Mouse (Mus musculus) hindbrain, embryonic 16.5 days (tissue): ENCODE data around the gene Fam81a. TPM values are rescaled to one million over a fixed set of nuclear protein-coding genes. Genes with fewer than 3 reads are reported as not detected.

Experiments used
- ATAC-seq: fragments of 200-750 bp; cut with Nextera tagmentation; 2 replicates; pipeline ENCODE4 v1.8.0; 2017; ENCODE audit warnings: moderate TSS enrichment, moderate library complexity
- H3K27ac ChIP-seq: fragments of 300-500 bp; sonication (generic); 2 replicates; pipeline ENCODE4 v1.5.1; 2014; ENCODE audit warnings: low read depth, mild to moderate bottlenecking, control low read depth, low read length, moderate library complexity
- H3K27me3 ChIP-seq: fragments of 300-500 bp; sonication (generic); replicated peaks from 2 replicates; pipeline ENCODE4 v1.6.1; 2014; ENCODE audit warnings: low read length; ENCODE audit not compliant: control insufficient read depth, insufficient read depth
- H3K36me3 ChIP-seq: fragments of 300-500 bp; sonication (generic); 2 replicates; pipeline ENCODE4 v1.6.1; 2014; ENCODE audit warnings: mild to moderate bottlenecking, low read length, moderate library complexity, mixed read lengths; ENCODE audit not compliant: control insufficient read depth, insufficient read depth
- H3K4me1 ChIP-seq: fragments of 300-500 bp; sonication (generic); 2 replicates; pipeline ENCODE4 v1.6.1; 2014; ENCODE audit warnings: low read depth, low read length; ENCODE audit not compliant: control insufficient read depth, insufficient read depth
- H3K4me2 ChIP-seq: fragments of 300-500 bp; sonication (generic); 2 replicates; pipeline ENCODE4 v1.6.1; 2014; ENCODE audit warnings: mild to moderate bottlenecking, low read length, control low read depth, moderate library complexity
- H3K4me3 ChIP-seq: fragments of 300-500 bp; sonication (generic); 2 replicates; pipeline ENCODE4 v1.5.1; 2014; ENCODE audit warnings: mild to moderate bottlenecking, low read length, control low read depth, moderate library complexity
- H3K9ac ChIP-seq: fragments of 300-500 bp; sonication (generic); 2 replicates; pipeline ENCODE4 v1.6.1; 2014; ENCODE audit warnings: low read depth, mild to moderate bottlenecking, control low read depth, low read length, moderate library complexity
- H3K9me3 ChIP-seq: fragments of 300-500 bp; sonication (generic); 2 replicates; pipeline ENCODE4 v1.6.1; 2014; ENCODE audit warnings: mild to moderate bottlenecking, low read length, moderate library complexity; ENCODE audit not compliant: control insufficient read depth
- WGBS: fragments of 180-500 bp; shearing (Covaris S2); extraction: QIAGEN DNeasy Blood & Tissue Kit; methylation state at CpG from one replicate; pipeline ENCODE4 v1.1.7; 2014; 5-methylcytosine and 5-hydroxymethylcytosine counted together
- polyA plus RNA-seq: library from polyadenylated mRNA; unstranded; fragments of >200 nt; fragmentation: Nextera tagmentation; extraction: Ambion mirVana; gene quantifications from 2 replicates; pipeline ENCODE4 v1.2.1, GENCODE M21; 2015

Gene Fam81a
- polyA plus RNA-seq, 1 experiment from 2014 or later: 16.3 TPM

DNA sequence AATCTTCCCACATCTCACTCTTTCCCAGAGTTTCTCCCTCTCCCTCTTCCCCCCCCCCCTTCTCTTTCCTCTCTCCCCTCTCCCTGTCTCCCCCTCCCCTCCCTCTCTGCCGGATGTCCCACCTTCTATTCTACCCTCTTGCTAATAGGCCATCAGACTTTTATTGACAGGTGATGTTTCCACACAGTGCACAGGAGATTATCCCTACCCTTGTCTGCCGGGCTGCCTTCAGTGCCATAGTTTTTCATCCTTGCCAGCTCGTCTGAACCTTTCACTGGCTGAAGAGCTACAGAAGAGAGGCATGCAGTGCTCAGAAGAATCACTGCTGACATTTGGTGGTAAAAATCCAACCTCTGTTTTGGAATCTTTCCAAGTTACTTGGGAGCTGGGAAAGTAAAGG lies 88.9 kb downstream of the Fam81a start:
- ATAC-seq: no peak
- no peak overlapping the region for H3K9ac ChIP-seq
- no peaks in the 10 kb centered on the region for H3K9me3 ChIP-seq
- WGBS: 40% methylated on average over 3 of the region's 3 CpGs
- H3K4me3 ChIP-seq: no peak overlapping the region
- H3K27me3 ChIP-seq: no peaks in the 10 kb centered on the region
- H3K27ac ChIP-seq: no peak overlapping the region
- H3K4me2 ChIP-seq: no peak overlapping the region
- H3K36me3 ChIP-seq: no peaks in the 10 kb centered on the region
- H3K4me1 ChIP-seq: no peaks in the 10 kb centered on the region

DNA sequence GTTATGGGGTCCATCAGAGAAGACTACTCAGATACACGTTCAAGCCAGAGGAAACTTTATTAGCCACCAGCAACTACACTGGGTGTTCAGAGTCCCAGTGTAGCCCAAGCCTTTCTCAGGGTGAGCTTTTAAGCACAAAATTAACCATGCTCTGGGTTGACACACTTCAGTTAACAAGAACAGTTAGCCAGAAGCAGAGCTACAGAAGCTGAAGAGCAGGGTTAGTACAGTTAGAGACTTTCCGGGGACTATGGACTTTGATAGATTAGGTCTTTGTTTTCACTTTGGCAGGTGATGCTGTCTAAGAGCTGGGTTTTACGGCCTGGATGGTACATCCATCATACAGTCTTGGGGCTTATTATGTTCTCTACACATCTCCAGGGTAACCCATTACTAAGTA lies 89.6 kb downstream of the Fam81a start:
- Histone ChIP-seq H3K36me3 (no peaks in the 10 kb centered on the region), H3K4me3 (no peak overlapping the region), H3K4me1 (no peaks in the 10 kb centered on the region), H3K9ac (no peak overlapping the region), H3K27me3 (no peaks in the 10 kb centered on the region), H3K4me2 (no peak overlapping the region), H3K9me3 (no peaks in the 10 kb centered on the region), H3K27ac (no peak overlapping the region)
- 49% methylated on average over 3 of the region's 3 CpGs for WGBS
- no peak for ATAC-seq

DNA sequence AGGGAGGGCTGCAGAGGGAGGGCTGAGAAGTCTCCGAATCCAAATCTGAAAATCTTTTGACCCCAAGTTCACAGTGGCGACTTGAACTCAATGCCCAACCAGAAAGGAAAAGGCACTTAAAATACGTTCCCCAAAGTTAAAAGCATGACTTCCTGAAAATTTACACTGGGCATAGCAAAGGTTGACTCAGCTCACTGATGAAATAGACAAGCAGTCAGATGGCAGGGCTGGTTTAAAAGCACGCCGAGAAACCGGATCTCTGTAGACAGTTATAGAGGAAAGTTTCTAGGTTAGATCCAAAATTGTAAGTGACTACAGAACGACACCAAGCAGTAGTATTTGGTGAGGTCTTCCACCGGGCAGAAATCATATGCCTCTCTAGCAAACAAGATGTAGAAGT lies 92.5 kb downstream of the Fam81a start:
- Histone ChIP-seq H3K9me3 (no peaks in the 10 kb centered on the region), H3K4me3 (no peak overlapping the region), H3K9ac (no peak overlapping the region), H3K4me1 (no peaks in the 10 kb centered on the region), H3K4me2 (no peak overlapping the region), H3K27ac (no peak overlapping the region), H3K36me3 (no peaks in the 10 kb centered on the region), H3K27me3 (no peaks in the 10 kb centered on the region)
- WGBS: 50% methylated on average over 8 of the region's 8 CpGs
- no peak for ATAC-seq

DNA sequence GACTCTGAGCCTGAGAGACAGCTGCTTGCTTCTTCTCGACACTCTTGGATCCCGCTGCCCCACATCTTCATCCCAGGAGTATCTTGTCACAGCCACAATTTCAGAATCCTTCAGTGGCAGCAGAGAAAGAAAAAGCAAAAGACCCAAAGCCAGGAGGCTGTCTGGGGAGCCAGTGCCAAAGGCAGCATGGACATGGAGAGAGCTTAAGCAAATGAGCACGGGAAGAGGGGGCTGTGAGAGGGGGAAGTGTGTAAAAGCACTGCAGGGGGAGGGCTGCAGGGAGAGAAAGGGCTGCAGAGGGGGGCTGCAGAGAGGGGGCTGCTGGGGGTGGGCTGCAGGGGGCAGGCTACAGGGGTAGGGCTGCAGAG lies 93.0 kb downstream of the Fam81a start:
- no peak overlapping the region for H3K9ac ChIP-seq
- no peaks in the 10 kb centered on the region for H3K36me3 ChIP-seq
- no peaks in the 10 kb centered on the region for H3K4me1 ChIP-seq
- 27% methylated on average over 3 of the region's 3 CpGs for WGBS
- no peak overlapping the region for H3K4me2 ChIP-seq
- no peaks in the 10 kb centered on the region for H3K9me3 ChIP-seq
- H3K27me3 ChIP-seq: no peaks in the 10 kb centered on the region
- ATAC-seq: no peak
- no peak overlapping the region for H3K27ac ChIP-seq
- H3K4me3 ChIP-seq: no peak overlapping the region

DNA sequence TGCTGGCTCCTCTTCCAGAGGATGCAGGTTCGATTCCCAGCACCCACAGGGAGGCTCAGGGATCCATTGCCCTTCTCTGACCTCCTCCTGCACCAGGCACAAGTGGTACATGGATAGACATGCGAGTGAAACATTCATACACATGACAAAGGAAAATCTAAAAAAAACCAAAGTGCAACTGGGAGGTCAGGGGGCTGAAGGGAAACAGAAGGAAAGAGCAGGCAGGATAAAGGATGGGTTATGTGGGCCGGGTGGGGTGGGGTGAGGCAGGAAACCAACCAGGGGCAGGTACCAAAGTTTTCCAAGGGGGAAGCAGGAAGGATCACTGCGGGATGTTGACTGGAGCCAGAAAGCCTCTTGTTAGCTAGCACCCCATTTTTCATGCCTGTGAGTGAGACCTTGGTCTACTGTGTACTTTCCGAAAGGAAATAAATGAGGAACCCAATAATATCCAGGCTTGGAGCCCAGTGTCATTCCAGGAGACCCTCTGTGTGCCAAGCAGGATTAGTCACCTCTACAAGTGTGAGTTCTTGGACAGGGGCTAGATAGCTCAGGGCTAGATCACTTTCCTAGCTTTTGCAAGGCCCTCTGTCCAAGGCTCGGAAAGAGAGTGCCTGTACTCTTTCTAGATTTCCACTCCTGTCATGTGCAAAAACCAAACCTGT lies 93.5 kb downstream of the Fam81a start:
- no peak overlapping the region for H3K27ac ChIP-seq
- no peak overlapping the region for H3K4me2 ChIP-seq
- no peak overlapping the region for H3K4me3 ChIP-seq
- H3K36me3 ChIP-seq: no peaks in the 10 kb centered on the region
- no peaks in the 10 kb centered on the region for H3K27me3 ChIP-seq
- H3K9me3 ChIP-seq: no peaks in the 10 kb centered on the region
- H3K4me1 ChIP-seq: no peaks in the 10 kb centered on the region
- no peak for ATAC-seq
- 58% methylated on average over 6 of the region's 6 CpGs for WGBS
- no peak overlapping the region for H3K9ac ChIP-seq

DNA sequence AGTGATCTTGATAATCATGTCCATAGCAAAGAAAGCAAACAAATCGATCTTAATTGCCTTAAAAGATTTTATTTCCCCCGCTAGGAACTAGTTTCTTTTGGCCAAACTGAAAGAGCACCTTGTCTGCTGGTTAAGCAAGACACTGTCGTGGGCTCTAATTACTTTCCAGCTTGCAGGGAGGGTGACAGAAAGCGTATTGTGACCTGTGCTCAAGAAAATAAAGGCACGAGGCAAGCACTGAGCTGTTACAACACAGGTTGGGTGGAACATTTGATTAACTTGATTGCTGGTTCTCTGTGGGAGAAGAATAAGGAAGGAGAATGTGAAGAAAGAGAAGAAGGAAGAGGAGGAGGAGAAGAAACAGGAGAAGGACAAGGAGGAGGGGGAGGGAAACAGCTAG lies 94.1 kb downstream of the Fam81a start:
- no peaks in the 10 kb centered on the region for H3K27me3 ChIP-seq
- 55% methylated on average over 5 of the region's 5 CpGs for WGBS
- no peaks in the 10 kb centered on the region for H3K4me1 ChIP-seq
- no peak overlapping the region for H3K4me2 ChIP-seq
- no peak overlapping the region for H3K4me3 ChIP-seq
- H3K9me3 ChIP-seq: no peaks in the 10 kb centered on the region
- no peak overlapping the region for H3K9ac ChIP-seq
- no peak overlapping the region for H3K27ac ChIP-seq
- no peak for ATAC-seq
- H3K36me3 ChIP-seq: no peaks in the 10 kb centered on the region

DNA sequence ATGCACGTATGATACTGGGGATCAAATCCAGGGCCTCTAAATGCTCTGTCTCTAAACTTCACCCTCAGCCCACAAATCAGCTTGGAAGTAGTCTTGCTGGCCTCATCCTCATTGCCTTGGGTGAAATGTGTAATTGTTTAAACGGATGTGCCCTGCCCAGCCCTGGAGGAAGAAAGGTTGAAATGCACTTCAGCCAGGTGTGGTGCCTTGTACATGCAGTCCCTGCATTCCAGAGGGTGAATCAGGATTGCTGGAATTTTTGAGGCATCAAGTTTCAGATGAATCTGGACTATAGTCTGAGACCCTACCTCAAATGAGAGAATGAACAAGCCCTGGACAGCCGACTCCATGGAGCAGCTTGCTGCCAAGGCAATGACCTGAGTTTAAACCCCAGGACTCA lies 94.5 kb downstream of the Fam81a start:
- H3K27ac ChIP-seq: no peak overlapping the region
- no peaks in the 10 kb centered on the region for H3K9me3 ChIP-seq
- WGBS: 66% methylated on average over 3 of the region's 3 CpGs
- H3K27me3 ChIP-seq: no peaks in the 10 kb centered on the region
- H3K4me2 ChIP-seq: no peak overlapping the region
- no peaks in the 10 kb centered on the region for H3K36me3 ChIP-seq
- no peak overlapping the region for H3K4me3 ChIP-seq
- H3K4me1 ChIP-seq: no peaks in the 10 kb centered on the region
- H3K9ac ChIP-seq: no peak overlapping the region
- ATAC-seq: no peak

DNA sequence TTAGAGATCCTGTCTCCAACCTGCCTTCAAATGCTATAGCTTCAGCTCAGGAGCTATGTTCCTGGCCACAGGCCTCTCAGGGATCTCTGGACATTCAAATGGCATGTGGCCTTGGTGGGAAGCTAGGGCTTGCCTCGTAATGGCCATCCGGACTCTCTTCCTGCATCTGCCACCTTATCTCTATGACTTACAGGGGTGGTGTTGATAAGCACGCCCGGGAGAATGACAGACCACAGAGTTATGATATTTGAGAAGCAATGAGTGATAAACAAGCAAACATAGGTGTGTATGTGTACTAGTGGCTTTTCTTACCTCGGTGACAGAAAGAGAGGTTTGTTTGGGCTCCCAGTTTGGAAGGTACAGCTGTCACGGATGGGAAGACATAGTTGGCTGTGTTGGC lies 96.1 kb downstream of the Fam81a start:
- WGBS: 92% methylated on average over 6 of the region's 6 CpGs
- H3K27ac ChIP-seq: no peak overlapping the region
- ATAC-seq: no peak
- H3K4me1 ChIP-seq: no peaks in the 10 kb centered on the region
- no peak overlapping the region for H3K4me3 ChIP-seq
- H3K9me3 ChIP-seq: no peaks in the 10 kb centered on the region
- H3K9ac ChIP-seq: no peak overlapping the region
- H3K36me3 ChIP-seq: no peaks in the 10 kb centered on the region
- H3K4me2 ChIP-seq: no peak overlapping the region
- H3K27me3 ChIP-seq: no peaks in the 10 kb centered on the region

DNA sequence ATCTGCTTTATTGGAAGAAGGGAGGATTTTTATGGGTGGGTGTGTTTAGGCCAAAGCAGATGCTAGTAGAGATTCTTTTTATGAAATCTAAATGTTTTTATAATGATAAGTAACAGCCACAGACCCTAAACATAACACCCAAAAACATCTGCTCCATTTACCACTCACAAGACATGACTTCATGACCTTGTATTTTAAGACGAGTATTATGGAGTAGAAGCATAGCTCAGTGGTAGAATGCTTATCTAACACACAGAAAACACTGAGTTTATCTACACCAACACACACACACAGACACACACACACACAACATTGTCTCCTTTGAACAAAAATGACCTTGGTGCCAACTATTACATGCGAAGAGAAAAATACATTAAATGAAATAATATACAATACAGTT lies 97.5 kb downstream of the Fam81a start:
- H3K36me3 ChIP-seq: no peaks in the 10 kb centered on the region
- no peaks in the 10 kb centered on the region for H3K27me3 ChIP-seq
- 88% methylated on average over 2 of the region's 2 CpGs for WGBS

DNA sequence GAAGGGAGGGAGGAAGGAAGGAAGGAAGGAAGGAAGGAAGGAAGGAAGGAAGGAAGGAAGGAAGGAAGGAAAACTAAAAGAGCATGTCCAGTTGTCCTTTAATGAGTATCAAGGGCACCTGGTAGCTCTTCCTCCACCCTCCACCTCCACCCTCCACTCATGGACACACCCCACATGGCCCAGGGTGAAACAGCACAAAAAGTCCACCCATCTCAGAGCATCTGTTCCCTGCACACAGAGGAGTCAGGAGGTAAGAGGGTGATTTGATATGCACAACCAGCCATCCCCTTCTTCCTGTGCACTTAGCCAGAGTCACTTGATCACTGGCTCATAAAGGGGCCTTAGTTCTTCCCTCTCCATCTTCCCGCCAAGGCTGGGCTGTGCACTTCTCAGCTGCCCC lies 99.4 kb downstream of the Fam81a start:
- Histone ChIP-seq H3K9ac (no peak overlapping the region), H3K4me3 (no peak overlapping the region), H3K9me3 (no peaks in the 10 kb centered on the region), H3K27ac (no peak overlapping the region), H3K27me3 (no peaks in the 10 kb centered on the region), H3K36me3 (no peaks in the 10 kb centered on the region), H3K4me2 (no peak overlapping the region), H3K4me1 (no peaks in the 10 kb centered on the region)
- no peak for ATAC-seq
- WGBS: 70% methylated on average over 1 of the region's 1 CpGs

More for the DNA sequence above, 97.5 kb downstream of the Fam81a start:
- H3K4me1 ChIP-seq: no peaks in the 10 kb centered on the region
- H3K9ac ChIP-seq: no peak overlapping the region
- H3K4me2 ChIP-seq: no peak overlapping the region
- no peak overlapping the region for H3K27ac ChIP-seq
- H3K4me3 ChIP-seq: no peak overlapping the region
- no peak for ATAC-seq
- no peaks in the 10 kb centered on the region for H3K9me3 ChIP-seq
